Mouse (Mus musculus): ENCODE measurements around the gene Zfp691. TPM values are rescaled to one million over a fixed set of nuclear protein-coding genes. Genes with fewer than 3 reads are reported as not detected.
A peak's percentile ranks its signal among the peaks of the same experiment; 100 is the strongest.

Zfp691 gene
- polyA plus RNA-seq, 1 experiment from 2014 or later, result 5.2 TPM

MicroRNAs encoded within 50 kb of the gene (microRNA counts, 519-probe panel; counts per million panel counts)
- microRNA mmu-miR-1957, result 1,880 counts per million, percentile 40 among the panel's probes with 10 or more counts

Other genes with a start within 250 kb of the Zfp691 start
- not detected in 2 replicates for gene Olfr1328, start 235.6 kb downstream of the Zfp691 start, polyA plus RNA-seq (2015; fragmentation: Nextera tagmentation; extraction: Ambion mirVana)
- gene Lao1, start 212.6 kb downstream of the Zfp691 start, polyA plus RNA-seq (2015; fragmentation: Nextera tagmentation; extraction: Ambion mirVana), result not detected in 2 replicates
- gene Slc2a1, start 65.5 kb downstream of the Zfp691 start, polyA plus RNA-seq (2015; fragmentation: Nextera tagmentation; extraction: Ambion mirVana), result 132 and 136 TPM in 2 replicates
- gene Ermap, start 15.8 kb upstream of the Zfp691 start, polyA plus RNA-seq (2015; fragmentation: Nextera tagmentation; extraction: Ambion mirVana), result 5.4 and 5.6 TPM in 2 replicates
- 109 and 116 TPM in 2 replicates for gene Svbp, start 21.1 kb upstream of the Zfp691 start, polyA plus RNA-seq (2015; fragmentation: Nextera tagmentation; extraction: Ambion mirVana)
- not detected in 2 replicates for gene Tmem269, start 44.0 kb upstream of the Zfp691 start, polyA plus RNA-seq (2015; fragmentation: Nextera tagmentation; extraction: Ambion mirVana)
- 28.1 and 30.9 TPM in 2 replicates for gene AU022252, start 58.5 kb upstream of the Zfp691 start, polyA plus RNA-seq (2015; fragmentation: Nextera tagmentation; extraction: Ambion mirVana)
- gene P3h1, start 58.7 kb upstream of the Zfp691 start, polyA plus RNA-seq (2015; fragmentation: Nextera tagmentation; extraction: Ambion mirVana), result 27.3 and 28.5 TPM in 2 replicates
- 0.08 and 0.14 TPM in 2 replicates for gene Cldn19, start 81.2 kb upstream of the Zfp691 start, polyA plus RNA-seq (2015; fragmentation: Nextera tagmentation; extraction: Ambion mirVana)
- gene Ybx1, start 120.4 kb upstream of the Zfp691 start, polyA plus RNA-seq (2015; fragmentation: Nextera tagmentation; extraction: Ambion mirVana), result 627 and 712 TPM in 2 replicates
- gene Ppih, start 146.4 kb upstream of the Zfp691 start, polyA plus RNA-seq (2015; fragmentation: Nextera tagmentation; extraction: Ambion mirVana), result 88.1 and 102 TPM in 2 replicates
- gene Ccdc30, start 241.3 kb upstream of the Zfp691 start, polyA plus RNA-seq (2015; fragmentation: Nextera tagmentation; extraction: Ambion mirVana), result 5.2 and 5.5 TPM in 2 replicates
- 40.9 and 43.8 TPM in 2 replicates for gene Ppcs, start 248.2 kb upstream of the Zfp691 start, polyA plus RNA-seq (2015; fragmentation: Nextera tagmentation; extraction: Ambion mirVana)
- gene Zmynd12, start 248.6 kb upstream of the Zfp691 start, polyA plus RNA-seq (2015; fragmentation: Nextera tagmentation; extraction: Ambion mirVana), result 0.56 and 0.57 TPM in 2 replicates